Mouse (Mus musculus): ENCODE data around the gene Ddi1. TPM values are rescaled to one million over a fixed set of nuclear protein-coding genes. Genes with fewer than 3 reads are reported as not detected.

The Ddi1 gene
- polyA plus RNA-seq, 1 experiment from 2014 or later, result 0.11 TPM

Other genes starting within 250 kb of the Ddi1 start
- gene Pdgfd, start 101.3 kb downstream of the Ddi1 start, polyA plus RNA-seq (2014; fragmentation: Nextera tagmentation; extraction: Ambion mirVana), result 2.7 and 2.8 TPM in 2 replicates

Data from liver, embryonic 11.5 days (tissue).